Mouse (Mus musculus) limb, embryonic 11.5 days (tissue): ENCODE results near the gene C530025M09Rik. TPM values are rescaled to one million over a fixed set of nuclear protein-coding genes. Genes with fewer than 3 reads are reported as not detected.

Experiments
- ATAC-seq: fragments of 200-750 bp; cut with Nextera tagmentation; 2 replicates; pipeline ENCODE4 v1.8.0; 2017; ENCODE audit warnings: low read depth; ENCODE audit not compliant: insufficient number of reproducible peaks, low FRiP score, low TSS enrichment
- DNase-seq: peaks from one replicate; pipeline ENCODE4 v3.0.0-alpha.2; 2015; ENCODE audit warnings: low spot score
- H3K27ac ChIP-seq: fragments of 300-500 bp; sonication (generic); replicated peaks from 2 replicates; pipeline ENCODE4 v1.5.1; 2014; ENCODE audit warnings: low read depth, mild to moderate bottlenecking, low read length
- H3K27me3 ChIP-seq: fragments of 300-500 bp; sonication (generic); 2 replicates; pipeline ENCODE4 v1.6.1; 2014; ENCODE audit warnings: mild to moderate bottlenecking, low read length, mixed read lengths; ENCODE audit not compliant: control insufficient read depth, insufficient read depth
- H3K36me3 ChIP-seq: fragments of 300-500 bp; sonication (generic); 2 replicates; pipeline ENCODE4 v1.6.1; 2014; ENCODE audit warnings: mild to moderate bottlenecking, low read length, moderate library complexity, mixed read lengths; ENCODE audit not compliant: control insufficient read depth, insufficient read depth
- H3K4me1 ChIP-seq: fragments of 300-500 bp; sonication (generic); 2 replicates; pipeline ENCODE4 v1.6.1; 2014; ENCODE audit warnings: low read length, mixed read lengths; ENCODE audit not compliant: control insufficient read depth, insufficient read depth
- H3K4me2 ChIP-seq: fragments of 300-500 bp; sonication (generic); 2 replicates; pipeline ENCODE4 v1.6.1; 2014; ENCODE audit warnings: low read depth, mild to moderate bottlenecking, moderate library complexity; ENCODE audit not compliant: severe bottlenecking
- H3K4me3 ChIP-seq: fragments of 300-500 bp; sonication (generic); 2 replicates; pipeline ENCODE4 v1.5.1; 2014; ENCODE audit warnings: low read depth, low read length
- H3K9ac ChIP-seq: fragments of 300-500 bp; sonication (generic); 2 replicates; pipeline ENCODE4 v1.6.1; 2014; ENCODE audit warnings: mild to moderate bottlenecking, low read length
- H3K9me3 ChIP-seq: fragments of 300-500 bp; sonication (generic); 2 replicates; pipeline ENCODE4 v1.6.1; 2016; ENCODE audit warnings: low read length; ENCODE audit not compliant: control insufficient read depth
- WGBS: fragments of 180-500 bp; shearing (Covaris S2); extraction: QIAGEN DNeasy Blood & Tissue Kit; methylation state at CpG from one replicate; pipeline ENCODE4 v1.1.7; 2014; 5-methylcytosine and 5-hydroxymethylcytosine counted together
- polyA plus RNA-seq: library from polyadenylated mRNA; unstranded; fragments of >200 nt; fragmentation: Nextera tagmentation; extraction: Ambion mirVana; gene quantifications from 2 replicates; pipeline ENCODE4 v1.2.1, GENCODE M21; 2014

C530025M09Rik gene
- polyA plus RNA-seq, 1 experiment from 2014 or later, result not detected

DNA sequence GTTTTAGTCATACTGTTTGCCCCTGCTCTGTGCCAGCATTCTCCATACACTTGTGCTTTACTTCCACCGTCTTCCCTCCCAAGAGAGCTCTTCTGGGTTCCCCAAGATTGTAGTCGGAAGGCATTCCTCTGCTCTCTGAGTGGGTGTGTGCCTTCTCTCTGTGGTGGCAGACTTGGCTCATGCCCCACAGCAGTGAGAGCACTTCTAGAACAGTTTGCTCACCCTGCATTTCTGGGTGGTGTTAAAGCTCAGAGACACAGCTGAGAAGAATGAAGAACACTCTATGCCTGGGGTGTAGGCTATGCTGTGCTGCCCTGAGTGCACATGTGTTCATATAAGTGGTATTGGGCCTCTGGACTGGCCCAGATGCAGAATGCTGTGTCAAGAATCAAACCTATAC, 13.6 kb upstream of the C530025M09Rik start:
- Histone ChIP-seq H3K4me1 (no peaks in the 10 kb centered on the region), H3K27ac (no peak overlapping the region), H3K9ac (no peak overlapping the region), H3K9me3 (no peaks in the 10 kb centered on the region), H3K4me3 (no peak overlapping the region), H3K27me3 (no peaks in the 10 kb centered on the region), H3K36me3 (no peaks in the 10 kb centered on the region), H3K4me2 (no peak overlapping the region)
- DNase-seq (no peak), ATAC-seq (no peak)
- WGBS, result 83% methylated on average over 2 of the region's 2 CpGs

DNA sequence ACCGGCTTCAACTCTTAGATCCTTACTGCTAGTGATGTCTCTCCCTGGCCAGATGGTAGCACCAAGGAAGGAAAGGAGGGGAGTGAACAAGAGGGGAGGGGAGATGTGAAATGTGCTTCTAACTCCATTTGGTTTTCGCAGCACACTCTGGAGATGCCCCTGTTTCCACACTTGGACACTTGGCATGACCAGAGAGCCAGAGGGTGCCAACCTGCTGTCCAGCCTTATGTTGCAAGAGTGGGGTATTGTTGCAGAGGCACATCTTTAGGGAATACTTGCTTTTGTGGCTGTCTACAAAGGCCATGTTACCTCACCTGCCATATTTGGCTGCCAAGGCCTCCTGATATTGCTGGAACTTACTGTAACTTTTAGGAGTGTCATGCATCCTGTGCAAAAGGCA, 8.7 kb upstream of the C530025M09Rik start:
- no peak overlapping the region for H3K4me3 ChIP-seq
- no peak for DNase-seq
- H3K36me3 ChIP-seq, result no peaks in the 10 kb centered on the region
- WGBS, result 76% methylated on average over 2 of the region's 2 CpGs
- no peaks in the 10 kb centered on the region for H3K9me3 ChIP-seq
- H3K27ac ChIP-seq, result no peak overlapping the region
- ATAC-seq, result no peak
- no peaks in the 10 kb centered on the region for H3K27me3 ChIP-seq
- H3K4me1 ChIP-seq, result no peaks in the 10 kb centered on the region
- H3K9ac ChIP-seq, result no peak overlapping the region
- H3K4me2 ChIP-seq, result no peak overlapping the region

DNA sequence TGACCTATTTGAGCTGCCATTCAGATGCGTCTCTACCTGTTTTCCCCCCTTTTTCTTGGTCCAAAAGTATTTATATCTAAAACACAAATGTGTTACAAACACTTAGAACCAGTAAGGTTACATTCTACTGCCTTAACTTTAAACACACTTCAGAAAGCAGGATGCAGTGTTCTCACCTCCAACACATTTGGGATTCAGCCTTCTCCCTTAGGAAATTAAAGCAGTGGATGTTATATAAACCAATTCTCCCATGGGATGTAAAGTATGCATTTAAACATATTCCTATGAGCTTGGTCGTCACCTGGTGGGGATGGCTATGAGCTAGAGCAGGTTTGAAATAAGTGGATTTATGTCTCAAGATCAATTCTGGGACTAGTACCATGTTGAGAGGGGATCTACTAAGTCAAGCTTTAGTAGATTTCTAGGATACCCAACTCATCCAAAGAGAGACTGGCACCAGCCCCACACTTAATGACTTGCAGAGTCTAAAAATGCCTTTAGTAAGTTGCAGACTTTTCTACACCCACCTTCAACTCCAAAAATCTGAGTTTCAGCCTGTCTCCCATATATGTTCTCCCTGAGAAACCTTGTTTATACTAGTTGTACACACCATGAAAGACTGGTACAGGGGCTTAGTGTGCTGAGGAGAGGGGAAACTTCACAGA, 5.6 kb upstream of the C530025M09Rik start:
- H3K36me3 ChIP-seq, result no peaks in the 10 kb centered on the region
- no peak overlapping the region for H3K9ac ChIP-seq
- DNase-seq, result no peak
- no peak overlapping the region for H3K27ac ChIP-seq
- peaks cover 14% of the 10 kb centered on the region for H3K27me3 ChIP-seq
- H3K9me3 ChIP-seq, result no peaks in the 10 kb centered on the region
- no peak overlapping the region for H3K4me3 ChIP-seq
- ATAC-seq, result no peak
- no peak overlapping the region for H3K4me2 ChIP-seq
- no peaks in the 10 kb centered on the region for H3K4me1 ChIP-seq
- WGBS, result 89% methylated on average over 2 of the region's 2 CpGs

DNA sequence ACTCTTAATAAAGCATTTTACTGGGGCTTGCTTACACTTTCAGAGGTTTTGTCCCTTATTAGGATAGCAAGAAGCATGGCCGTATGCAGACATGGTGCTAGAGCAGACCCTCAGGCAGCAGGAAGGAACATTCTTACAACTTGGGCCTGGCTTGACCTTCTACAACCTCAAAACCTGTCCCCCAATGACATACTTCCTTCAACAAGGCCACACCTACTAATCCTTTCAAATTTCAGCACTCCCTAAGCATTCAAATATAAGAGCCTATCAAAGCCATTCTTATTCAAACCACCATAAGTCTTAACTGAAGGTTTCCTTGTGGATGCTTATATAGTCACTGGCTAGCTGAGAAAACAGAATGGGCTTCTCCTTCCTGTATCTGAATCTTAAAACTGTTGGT, 4.1 kb upstream of the C530025M09Rik start:
- ATAC-seq (no peak), DNase-seq (no peak)
- H3K4me1 ChIP-seq, result 0 out of 2 replicates have a peak, but pooled peaks cover 2% of the 10 kb centered on the region
- peaks cover 26% of the 10 kb centered on the region for H3K27me3 ChIP-seq
- no peak overlapping the region for H3K9ac ChIP-seq
- H3K9me3 ChIP-seq, result no peaks in the 10 kb centered on the region
- H3K4me2 ChIP-seq, result no peak overlapping the region
- no peaks in the 10 kb centered on the region for H3K36me3 ChIP-seq
- WGBS, result 81% methylated on average over 1 of the region's 1 CpGs
- no peak overlapping the region for H3K4me3 ChIP-seq
- H3K27ac ChIP-seq, result no peak overlapping the region

DNA sequence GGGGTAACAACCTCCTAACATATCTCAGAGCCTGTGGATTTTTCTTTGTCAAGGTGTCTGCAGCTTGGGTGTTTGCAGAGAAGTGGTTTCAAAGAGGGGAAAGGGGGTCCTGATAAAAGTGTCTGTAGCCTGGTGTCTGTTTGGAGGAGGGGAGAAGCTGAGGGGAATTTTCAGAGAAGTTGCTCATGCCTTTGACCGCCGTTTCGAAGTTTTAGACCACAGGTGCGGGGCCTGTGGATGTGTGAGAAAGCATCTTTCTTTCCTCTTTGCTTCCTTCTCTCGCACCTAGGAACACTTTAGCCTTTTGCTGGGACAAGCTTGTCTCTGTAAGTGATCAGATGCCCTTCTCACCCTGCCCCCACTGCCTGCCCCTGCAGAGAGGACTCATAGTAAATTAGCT, 1.3 kb upstream of the C530025M09Rik start:
- no peaks in the 10 kb centered on the region for H3K9me3 ChIP-seq
- DNase-seq, result no peak
- WGBS, result 1% methylated on average over 5 of the region's 5 CpGs

DNA sequence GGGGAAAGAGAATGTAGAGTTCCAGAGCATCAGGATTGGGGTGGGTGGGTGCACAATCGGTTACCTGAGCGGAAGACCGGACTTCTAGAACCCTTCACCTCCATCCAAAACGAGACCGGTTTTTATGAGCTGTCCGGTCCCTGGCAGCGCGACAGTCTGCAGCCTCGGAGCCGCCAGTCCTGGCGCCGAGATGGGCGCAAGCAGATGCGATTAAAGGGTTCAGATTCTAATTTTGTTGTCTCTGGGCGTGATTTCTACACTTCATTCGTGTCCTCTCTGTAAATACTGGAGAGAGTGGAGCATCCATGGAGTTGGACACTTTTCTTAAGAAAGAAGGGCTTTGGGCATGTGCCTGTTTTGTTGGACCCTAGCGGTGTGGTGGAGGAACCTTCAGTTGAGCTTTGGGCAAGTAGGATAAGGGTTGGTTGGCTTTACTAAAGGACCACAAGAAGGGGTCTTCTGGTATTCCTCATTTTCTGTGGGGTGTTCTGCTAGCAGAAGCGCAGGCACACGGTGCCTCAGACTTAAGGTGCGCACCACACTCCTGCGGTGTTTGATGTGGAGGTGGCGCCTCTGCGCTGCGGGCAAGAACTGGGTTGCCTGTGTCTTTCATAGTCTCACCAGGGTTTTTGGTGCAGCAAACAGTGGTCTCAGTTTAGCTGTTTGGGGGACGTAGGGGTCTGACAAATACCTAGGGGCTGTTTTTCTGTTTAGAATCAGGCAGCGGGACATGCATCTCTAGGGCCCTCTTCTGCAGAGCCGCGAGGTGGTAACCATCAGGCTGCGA, 639 bp upstream of the C530025M09Rik start:
- peak; percentile 47 for DNase-seq
- no peak for ATAC-seq
- H3K36me3 ChIP-seq, result no peaks in the 10 kb centered on the region
- WGBS, result under 1% methylated on average over 29 of the region's 29 CpGs
- 0 out of 2 replicates have a peak, but pooled peaks cover 2% of the 10 kb centered on the region for H3K4me1 ChIP-seq
- peak overlapping the region; percentile 95 for H3K4me2 ChIP-seq
- peaks cover 37% of the 10 kb centered on the region for H3K27me3 ChIP-seq
- H3K9me3 ChIP-seq, result no peaks in the 10 kb centered on the region
- no peak overlapping the region for H3K27ac ChIP-seq
- H3K4me3 ChIP-seq, result peak overlapping the region; percentile 54
- H3K9ac ChIP-seq, result no peak overlapping the region

More for the DNA sequence above, 1.3 kb upstream of the C530025M09Rik start:
- H3K4me2 ChIP-seq, result no peak overlapping the region
- ATAC-seq, result no peak
- H3K4me3 ChIP-seq, result no peak overlapping the region; the same call in 1 of the 2 replicates
- no peak overlapping the region for H3K27ac ChIP-seq
- no peaks in the 10 kb centered on the region for H3K36me3 ChIP-seq
- 0 out of 2 replicates have a peak, but pooled peaks cover 2% of the 10 kb centered on the region for H3K4me1 ChIP-seq
- H3K9ac ChIP-seq, result no peak overlapping the region
- peaks cover 37% of the 10 kb centered on the region for H3K27me3 ChIP-seq

DNA sequence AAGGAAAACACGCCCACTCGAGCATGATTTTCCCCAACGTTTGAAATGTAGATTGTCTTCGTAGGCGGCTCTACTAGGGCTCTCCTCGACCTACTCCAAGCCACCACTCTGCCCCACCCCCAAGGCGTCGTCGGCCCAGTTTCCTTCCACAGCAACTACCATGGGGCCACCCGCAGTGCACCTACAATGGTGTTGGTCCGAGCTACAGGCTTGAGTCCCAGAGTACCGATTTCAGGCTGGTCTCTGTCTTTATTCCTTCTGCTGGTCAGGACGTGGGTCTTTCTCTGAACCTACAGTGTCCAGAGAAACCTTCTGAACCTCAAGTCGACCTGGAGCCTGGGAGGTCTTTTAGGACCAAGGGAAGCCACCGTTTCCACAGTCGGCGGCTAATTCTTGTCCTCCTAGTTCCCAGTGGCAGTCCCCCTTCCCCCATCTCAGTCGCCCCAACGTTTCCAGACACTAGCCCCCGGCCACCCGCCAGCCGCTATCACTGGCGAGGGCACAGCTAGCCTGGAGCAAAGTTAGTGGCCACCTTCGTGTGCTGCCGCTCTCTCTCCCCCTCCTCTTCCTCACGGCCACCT, 968 bp downstream of the C530025M09Rik start:
- Histone ChIP-seq H3K4me1 (0 out of 2 replicates have a peak, but pooled peaks cover 2% of the 10 kb centered on the region), H3K9ac (peak overlapping the region; percentile 61), H3K4me3 (peak overlapping the region; percentile 54), H3K27ac (no peak overlapping the region), H3K27me3 (peaks cover 37% of the 10 kb centered on the region), H3K4me2 (peak overlapping the region; percentile 95), H3K9me3 (no peaks in the 10 kb centered on the region), H3K36me3 (no peaks in the 10 kb centered on the region)
- WGBS, result under 1% methylated on average over 25 of the region's 26 CpGs
- ATAC-seq (peak; percentile 18), DNase-seq (peak; percentile 42)

DNA sequence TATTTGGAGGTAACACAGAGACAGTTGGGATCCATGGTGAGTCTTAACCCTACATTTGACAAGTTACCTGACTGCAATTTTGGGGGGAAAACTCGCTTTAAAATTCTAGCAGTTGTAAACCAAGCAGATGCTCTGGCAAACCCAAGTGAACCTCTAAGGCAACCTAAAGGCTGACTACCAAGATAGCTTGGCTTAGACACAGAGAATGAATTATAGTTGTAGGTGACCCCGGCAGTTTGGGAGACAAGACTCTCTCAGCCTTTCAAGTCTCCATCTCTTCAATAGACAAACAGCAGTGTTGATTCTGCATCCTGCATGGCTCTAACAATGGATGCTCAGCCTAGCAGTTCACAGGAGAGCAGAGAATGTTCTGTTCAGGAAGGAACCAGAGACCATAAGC, 2.1 kb downstream of the C530025M09Rik start, which contains the start of gene Syndig1:
Gene Syndig1 (plus strand): TSS at position 301 of the 400 bp plus-strand sequence.
- H3K9me3 ChIP-seq, result no peaks in the 10 kb centered on the region
- no peaks in the 10 kb centered on the region for H3K36me3 ChIP-seq
- 0 out of 2 replicates have a peak, but pooled peaks cover 2% of the 10 kb centered on the region for H3K4me1 ChIP-seq
- WGBS, result 79% methylated on average over 2 of the region's 2 CpGs
- ATAC-seq (no peak), DNase-seq (no peak)
- H3K27ac ChIP-seq, result no peak within 1 kb of the TSS
- peak within 1 kb of the TSS; percentile 95 for H3K4me2 ChIP-seq
- H3K4me3 ChIP-seq, result peak within 1 kb of the TSS; percentile 54
- peaks cover 37% of the 10 kb centered on the region for H3K27me3 ChIP-seq
- no peak within 1 kb of the TSS; the same call in 1 of the 2 replicates for H3K9ac ChIP-seq
